Mouse (Mus musculus): Measurements from ENCODE around the gene Rara.

DNA sequence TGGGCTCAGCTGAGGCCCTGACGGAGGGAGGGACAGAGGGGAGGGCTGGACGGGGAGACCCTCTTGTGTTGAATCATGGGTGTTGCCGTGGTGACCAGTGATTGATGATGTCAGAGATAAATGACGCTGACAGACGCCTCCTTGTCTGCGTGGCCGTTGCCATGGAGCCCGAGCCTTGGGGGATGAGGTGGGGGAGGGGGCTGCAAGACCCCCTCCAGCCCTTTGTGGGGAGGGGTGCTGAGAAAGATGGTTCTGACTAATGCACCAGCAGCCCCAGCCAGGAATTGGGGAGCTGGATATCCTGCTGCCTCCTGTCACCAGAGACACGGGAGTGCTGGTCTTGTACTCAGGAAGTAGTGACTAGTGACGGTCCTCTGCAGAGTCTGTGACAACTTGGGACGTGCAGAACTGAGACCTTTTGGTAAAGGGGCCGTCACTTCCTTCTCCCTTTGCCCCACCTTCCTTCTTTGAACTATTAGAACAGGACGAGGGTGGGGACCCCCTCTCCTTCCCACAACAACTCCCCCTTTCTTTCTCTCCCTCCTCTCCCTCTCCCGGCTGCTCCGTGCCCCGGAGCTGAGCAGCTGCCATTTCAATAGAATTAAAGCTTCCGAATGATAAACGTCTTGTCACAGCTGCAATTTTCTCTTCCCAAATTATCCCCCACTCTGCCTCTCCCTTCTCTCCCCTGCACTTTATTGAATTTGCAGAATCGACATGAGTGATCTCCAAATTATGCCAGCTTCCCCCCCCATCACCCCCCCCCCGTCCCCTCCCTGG, 41.3 kb downstream of the Rara start:
- TF ChIP-seq CTCF (IDR thresholded peaks at IDR 0.05; ENCODE audit: borderline replicate concordance, insufficient read depth, low read length) (no peak), POLR2A (IDR thresholded peaks at IDR 0.05; ENCODE audit: low read depth, low read length) (no peak)
